Mouse (Mus musculus) gastrocnemius, adult 8-10 months (tissue): Measurements from ENCODE around the gene Rhov. TPM values are rescaled to one million over a fixed set of nuclear protein-coding genes. Genes with fewer than 3 reads are reported as not detected.

Experiments used
- DNase-seq, 2 experiments: peaks; one replicate each; pipeline ENCODE4 v3.0.0; 2022; ENCODE audit warnings: low spot score in 2 of 2
- total RNA-seq, 4 experiments: library from RNA; stranded (reverse); gene quantifications; 2 replicates each; pipeline ENCODE4 v1.2.4; 2022

Rhov gene
- not detected for total RNA-seq

- DNase-seq: no peak
Measured at GRCm38 (mm10) chr2:119270643-119271331, at the start of gene Rhov. Rhov (minus strand) TSS chr2:119271272.

- no peak for DNase-seq
Measured at GRCm38 (mm10) chr2:119320571-119320970, 49.5 kb upstream of the Rhov start.

- DNase-seq: no peak
Measured at GRCm38 (mm10) chr2:119318043-119318710, 47.1 kb upstream of the Rhov start.

GRCm38 (mm10) chr2:119314742-119315310 is 43.8 kb upstream of the Rhov start:
- DNase-seq: no peak

- DNase-seq: no peak
Measured at GRCm38 (mm10) chr2:119313780-119314479, 42.9 kb upstream of the Rhov start.

GRCm38 (mm10) chr2:119312380-119312958 is 41.4 kb upstream of the Rhov start:
- no peak for DNase-seq

GRCm38 (mm10) chr2:119311544-119311943 is 40.5 kb upstream of the Rhov start:
- no peak for DNase-seq

- DNase-seq: no peak
Measured at GRCm38 (mm10) chr2:119304798-119305208, 33.7 kb upstream of the Rhov start.

- no peak for DNase-seq
Measured at GRCm38 (mm10) chr2:119304391-119304790, 33.3 kb upstream of the Rhov start.

GRCm38 (mm10) chr2:119302876-119303275 is 31.8 kb upstream of the Rhov start:
- DNase-seq: no peak

- DNase-seq: no peak
Measured at GRCm38 (mm10) chr2:119300819-119301493, 29.9 kb upstream of the Rhov start.

DNA sequence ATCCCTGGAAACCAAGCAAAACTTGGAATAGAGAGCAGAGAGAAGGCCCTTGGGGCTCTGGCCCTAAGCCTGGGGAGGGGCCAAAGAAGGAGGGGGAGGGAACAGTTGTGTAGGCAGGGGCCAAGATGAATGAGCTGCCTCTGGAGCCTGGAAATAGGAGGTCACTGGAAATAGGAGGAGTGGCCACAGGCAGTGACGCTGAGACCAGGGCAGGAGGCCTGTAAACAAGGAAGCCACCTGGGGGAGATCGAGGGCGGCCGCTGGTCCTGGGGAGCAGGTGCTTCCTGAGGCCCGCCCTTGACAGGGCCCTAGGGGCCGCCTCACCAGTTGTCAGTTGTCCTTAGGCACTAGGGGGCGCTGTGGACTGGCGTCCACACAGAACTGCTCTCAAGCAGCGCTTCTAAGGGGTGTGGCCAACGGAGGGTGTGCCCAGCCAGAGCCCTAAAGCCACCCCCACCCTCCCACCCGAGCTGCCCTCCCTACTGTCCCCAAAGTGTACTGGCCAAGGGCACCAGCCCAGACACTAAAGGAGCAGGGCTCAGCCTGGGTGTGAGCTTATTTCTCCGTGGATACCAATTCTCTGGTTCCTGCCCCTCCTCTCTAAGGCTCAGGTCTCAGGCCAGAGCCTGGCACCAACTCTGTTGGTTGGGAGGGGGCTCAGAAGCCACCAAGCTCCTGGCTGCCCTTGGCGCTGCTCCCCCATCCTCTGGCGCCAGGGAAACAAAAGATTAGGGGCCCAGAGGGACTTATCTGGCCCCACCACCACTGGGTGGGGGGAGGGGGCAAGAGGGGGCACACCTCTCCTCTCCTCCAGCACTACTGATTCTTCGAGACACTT is 29.1 kb upstream of the Rhov start:
- peak; percentile 67 to 75 for DNase-seq

- no peak for DNase-seq
Measured at GRCm38 (mm10) chr2:119298839-119299238, 27.8 kb upstream of the Rhov start.

GRCm38 (mm10) chr2:119298330-119298729 is 27.3 kb upstream of the Rhov start:
- DNase-seq: peak in 1 of 2 experiments; percentile 48

DNA sequence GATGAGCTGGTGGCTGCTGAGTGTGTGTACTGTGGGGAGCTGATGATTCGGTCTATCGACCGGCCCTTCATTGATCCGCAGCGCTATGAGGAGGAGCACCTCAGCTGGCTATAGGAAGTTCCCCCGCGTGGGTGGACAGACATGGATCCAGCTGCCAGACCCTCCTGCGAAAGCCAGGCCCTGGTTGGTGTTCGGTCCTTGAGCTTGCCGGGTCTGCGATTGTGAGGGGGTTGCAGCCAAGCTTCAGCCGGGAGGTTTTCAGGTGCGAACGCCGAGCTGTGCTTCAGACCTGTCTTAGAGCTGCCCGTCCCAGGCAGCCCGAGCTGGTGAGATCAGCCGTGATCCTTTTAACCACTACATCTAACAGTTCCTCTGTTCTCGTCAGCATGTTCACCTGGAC is 26.4 kb upstream of the Rhov start:
- DNase-seq: no peak

DNA sequence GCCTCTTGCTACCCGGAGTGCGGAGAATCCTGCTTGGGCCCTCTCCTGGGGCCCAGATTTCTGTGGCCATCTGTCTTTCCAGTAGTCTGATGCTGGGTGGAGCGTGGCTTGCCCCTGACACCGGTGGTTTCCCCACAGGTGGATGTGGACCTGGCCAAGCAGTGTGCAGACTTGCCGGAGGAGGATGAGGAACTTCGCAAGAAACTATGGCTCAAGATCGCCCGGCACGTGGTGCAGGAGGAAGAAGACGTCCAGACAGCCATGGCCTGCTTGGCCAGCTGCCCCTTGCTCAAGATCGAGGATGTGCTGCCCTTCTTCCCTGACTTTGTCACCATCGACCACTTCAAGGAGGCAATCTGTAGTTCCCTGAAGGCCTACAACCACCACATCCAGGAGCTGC is 25.7 kb upstream of the Rhov start:
- no peak for DNase-seq

GRCm38 (mm10) chr2:119294411-119294810 is 23.3 kb upstream of the Rhov start:
- no peak for DNase-seq

DNA sequence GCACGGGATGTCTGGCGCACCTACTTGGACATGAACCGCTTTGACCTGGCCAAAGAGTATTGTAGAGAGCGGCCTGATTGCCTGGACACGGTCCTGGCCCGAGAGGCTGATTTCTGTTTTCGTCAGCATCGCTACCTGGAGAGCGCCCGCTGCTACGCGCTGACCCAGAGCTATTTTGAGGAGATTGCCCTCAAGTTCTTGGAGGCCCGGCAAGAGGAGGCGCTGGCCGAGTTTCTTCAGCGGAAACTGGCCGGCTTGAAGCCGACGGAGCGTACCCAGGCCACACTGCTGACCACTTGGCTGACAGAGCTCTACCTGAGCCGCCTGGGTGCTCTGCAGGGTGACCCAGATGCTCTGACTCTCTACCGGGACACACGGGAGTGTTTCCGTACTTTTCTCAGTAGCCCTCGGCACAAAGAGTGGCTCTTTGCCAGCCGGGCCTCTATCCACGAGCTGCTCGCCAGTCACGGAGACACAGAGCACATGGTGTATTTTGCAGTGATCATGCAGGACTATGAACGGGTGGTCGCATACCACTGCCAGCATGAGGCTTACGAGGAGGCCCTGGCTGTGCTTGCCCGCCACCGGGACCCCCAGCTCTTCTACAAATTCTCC is 22.8 kb upstream of the Rhov start:
- DNase-seq: no peak

DNA sequence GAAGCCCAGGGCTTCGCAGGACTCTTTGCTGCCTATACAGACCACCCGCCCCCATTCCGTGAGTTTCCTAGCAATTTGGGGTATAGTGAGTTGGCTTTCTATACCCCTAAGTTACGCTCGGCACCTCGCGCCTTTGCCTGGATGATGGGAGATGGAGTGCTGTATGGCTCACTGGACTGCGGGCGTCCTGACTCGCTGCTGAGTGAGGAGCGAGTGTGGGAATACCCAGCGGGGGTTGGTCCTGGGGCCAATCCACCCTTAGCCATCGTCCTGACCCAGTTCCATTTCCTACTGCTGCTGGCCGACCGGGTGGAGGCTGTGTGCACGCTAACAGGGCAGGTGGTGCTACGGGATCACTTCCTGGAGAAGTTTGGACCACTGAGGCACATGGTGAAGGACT is 22.2 kb upstream of the Rhov start:
- DNase-seq: no peak

- no peak for DNase-seq
Measured at GRCm38 (mm10) chr2:119292852-119293251, 21.8 kb upstream of the Rhov start.
